Mouse (Mus musculus): ENCODE data around the gene Lelp1. TPM values are rescaled to one million over a fixed set of nuclear protein-coding genes. Genes with fewer than 3 reads are reported as not detected.

The Lelp1 gene
- not detected in 2 replicates for polyA plus RNA-seq (2015; fragmentation: Nextera tagmentation; extraction: Ambion mirVana)

GRCm38 (mm10) chr3:92142644-92143043 lies at the start of gene Lelp1:
Lelp1 (minus strand) TSS chr3:92142744.

GRCm38 (mm10) chr3:92123847-92124246 lies 18.7 kb downstream of the Lelp1 start, which contains the start of gene Prr9:
Prr9 (minus strand) TSS chr3:92123947.

Other genes starting within 250 kb of the Lelp1 start
- not detected in 2 replicates for gene Pglyrp3, start 128.2 kb downstream of the Lelp1 start, polyA plus RNA-seq (2015; fragmentation: Nextera tagmentation; extraction: Ambion mirVana)
- gene Lor, start 59.6 kb downstream of the Lelp1 start, polyA plus RNA-seq (2015; fragmentation: Nextera tagmentation; extraction: Ambion mirVana): 0.23 and 0.38 TPM in 2 replicates
- not detected in 2 replicates for gene Prr9, start 18.8 kb downstream of the Lelp1 start, polyA plus RNA-seq (2015; fragmentation: Nextera tagmentation; extraction: Ambion mirVana)
- not detected in 2 replicates for gene Sprr2a1, start 73.1 kb upstream of the Lelp1 start, polyA plus RNA-seq (2015; fragmentation: Nextera tagmentation; extraction: Ambion mirVana)
- gene Sprr2a2, start 73.2 kb upstream of the Lelp1 start, polyA plus RNA-seq (2015; fragmentation: Nextera tagmentation; extraction: Ambion mirVana): 0.87 and 0.88 TPM in 2 replicates
- not detected in 2 replicates for gene Sprr2a3, start 142.7 kb upstream of the Lelp1 start, polyA plus RNA-seq (2015; fragmentation: Nextera tagmentation; extraction: Ambion mirVana)
- gene Sprr2b, start 173.9 kb upstream of the Lelp1 start, polyA plus RNA-seq (2015; fragmentation: Nextera tagmentation; extraction: Ambion mirVana): not detected in 2 replicates
- gene Sprr2d, start 196.4 kb upstream of the Lelp1 start, polyA plus RNA-seq (2015; fragmentation: Nextera tagmentation; extraction: Ambion mirVana): not detected in 2 replicates
- gene Sprr2e, start 209.4 kb upstream of the Lelp1 start, polyA plus RNA-seq (2015; fragmentation: Nextera tagmentation; extraction: Ambion mirVana): not detected in 2 replicates
- not detected in 2 replicates for gene Sprr2f, start 222.4 kb upstream of the Lelp1 start, polyA plus RNA-seq (2015; fragmentation: Nextera tagmentation; extraction: Ambion mirVana)
- gene Sprr2h, start 242.9 kb upstream of the Lelp1 start, polyA plus RNA-seq (2015; fragmentation: Nextera tagmentation; extraction: Ambion mirVana): not detected in 2 replicates